Mouse (Mus musculus): ENCODE data around the gene A630089N07Rik. TPM values are rescaled to one million over a fixed set of nuclear protein-coding genes. Genes with fewer than 3 reads are reported as not detected.

A630089N07Rik gene
- polyA plus RNA-seq, 1 experiment from 2014 or later: 2.3 TPM

- Histone ChIP-seq H3K4me1 (replicated peaks; ENCODE audit: control insufficient read depth, insufficient read depth, low read length) (no peaks in the 10 kb centered on the region), H3K9ac (ENCODE audit: low read depth, low read length) (no peak overlapping the region), H3K36me3 (ENCODE audit: control insufficient read depth, insufficient read depth) (no peaks in the 10 kb centered on the region), H3K27me3 (replicated peaks; ENCODE audit: control insufficient read depth, insufficient read depth, low read length) (no peaks in the 10 kb centered on the region), H3K27ac (ENCODE audit: low read depth, low read length) (no peak overlapping the region), H3K4me3 (ENCODE audit: low read depth, low read length) (no peak overlapping the region), H3K4me2 (replicated peaks; ENCODE audit: low read depth) (no peak overlapping the region), H3K9me3 (ENCODE audit: control insufficient read depth) (no peaks in the 10 kb centered on the region)
- no peak for TF ChIP-seq CTCF (IDR thresholded peaks at IDR 0.05; ENCODE audit: low read depth)
- no peak for ATAC-seq
- WGBS: 84% methylated on average over 2 of the region's 2 CpGs
Measured at GRCm38 (mm10) chr16:97991517-97991916, 90.7 kb downstream of the A630089N07Rik start.

- no peak overlapping the region for H3K9ac ChIP-seq (ENCODE audit: low read depth, low read length)
- no peak overlapping the region for H3K27ac ChIP-seq (ENCODE audit: low read depth, low read length)
- TF ChIP-seq CTCF (IDR thresholded peaks at IDR 0.05; ENCODE audit: low read depth): no peak
- H3K4me3 ChIP-seq (ENCODE audit: low read depth, low read length): no peak overlapping the region
- H3K36me3 ChIP-seq (ENCODE audit: control insufficient read depth, insufficient read depth): no peaks in the 10 kb centered on the region
- no peak overlapping the region for H3K4me2 ChIP-seq (replicated peaks; ENCODE audit: low read depth)
- no peak for ATAC-seq
- H3K9me3 ChIP-seq (ENCODE audit: control insufficient read depth): no peaks in the 10 kb centered on the region
- no peaks in the 10 kb centered on the region for H3K27me3 ChIP-seq (replicated peaks; ENCODE audit: control insufficient read depth, insufficient read depth, low read length)
- no peaks in the 10 kb centered on the region for H3K4me1 ChIP-seq (replicated peaks; ENCODE audit: control insufficient read depth, insufficient read depth, low read length)
- 80% methylated on average over 5 of the region's 5 CpGs for WGBS
Measured at GRCm38 (mm10) chr16:97984589-97984988, 97.7 kb downstream of the A630089N07Rik start.

- no peak for ATAC-seq
- Histone ChIP-seq H3K4me3 (ENCODE audit: low read depth, low read length) (no peak overlapping the region), H3K4me2 (replicated peaks; ENCODE audit: low read depth) (no peak overlapping the region), H3K27ac (ENCODE audit: low read depth, low read length) (no peak overlapping the region), H3K4me1 (replicated peaks; ENCODE audit: control insufficient read depth, insufficient read depth, low read length) (no peaks in the 10 kb centered on the region), H3K27me3 (replicated peaks; ENCODE audit: control insufficient read depth, insufficient read depth, low read length) (no peaks in the 10 kb centered on the region), H3K9me3 (ENCODE audit: control insufficient read depth) (no peaks in the 10 kb centered on the region), H3K9ac (ENCODE audit: low read depth, low read length) (no peak overlapping the region), H3K36me3 (ENCODE audit: control insufficient read depth, insufficient read depth) (no peaks in the 10 kb centered on the region)
- 87% methylated on average over 1 of the region's 1 CpGs for WGBS
- TF ChIP-seq CTCF (IDR thresholded peaks at IDR 0.05; ENCODE audit: low read depth): no peak
Measured at GRCm38 (mm10) chr16:97981362-97981761, 100.9 kb downstream of the A630089N07Rik start.

- Histone ChIP-seq H3K4me1 (replicated peaks; ENCODE audit: control insufficient read depth, insufficient read depth, low read length) (no peaks in the 10 kb centered on the region), H3K27ac (ENCODE audit: low read depth, low read length) (no peak overlapping the region), H3K4me3 (ENCODE audit: low read depth, low read length) (no peak overlapping the region), H3K27me3 (replicated peaks; ENCODE audit: control insufficient read depth, insufficient read depth, low read length) (no peaks in the 10 kb centered on the region), H3K4me2 (replicated peaks; ENCODE audit: low read depth) (no peak overlapping the region), H3K9ac (ENCODE audit: low read depth, low read length) (no peak overlapping the region), H3K36me3 (ENCODE audit: control insufficient read depth, insufficient read depth) (no peaks in the 10 kb centered on the region), H3K9me3 (ENCODE audit: control insufficient read depth) (no peaks in the 10 kb centered on the region)
- 95% methylated on average over 3 of the region's 3 CpGs for WGBS
- ATAC-seq: no peak
- no peak for TF ChIP-seq CTCF (IDR thresholded peaks at IDR 0.05; ENCODE audit: low read depth)
Measured at GRCm38 (mm10) chr16:97977722-97978121, 104.5 kb downstream of the A630089N07Rik start.

- no peak for TF ChIP-seq CTCF (IDR thresholded peaks at IDR 0.05; ENCODE audit: low read depth)
- WGBS: 75% methylated on average over 1 of the region's 1 CpGs
- no peak for ATAC-seq
Measured at GRCm38 (mm10) chr16:97977277-97977676, 105.0 kb downstream of the A630089N07Rik start.

GRCm38 (mm10) chr16:97963956-97964540 is 118.2 kb downstream of the A630089N07Rik start:
- Histone ChIP-seq H3K36me3 (ENCODE audit: control insufficient read depth, insufficient read depth) (no peaks in the 10 kb centered on the region), H3K4me3 (ENCODE audit: low read depth, low read length) (no peak overlapping the region), H3K4me2 (replicated peaks; ENCODE audit: low read depth) (no peak overlapping the region), H3K4me1 (replicated peaks; ENCODE audit: control insufficient read depth, insufficient read depth, low read length) (peaks cover 8% of the 10 kb centered on the region; the same call in 1 of the 2 replicates), H3K9ac (ENCODE audit: low read depth, low read length) (no peak overlapping the region), H3K27ac (ENCODE audit: low read depth, low read length) (no peak overlapping the region), H3K9me3 (ENCODE audit: control insufficient read depth) (no peaks in the 10 kb centered on the region), H3K27me3 (replicated peaks; ENCODE audit: control insufficient read depth, insufficient read depth, low read length) (no peaks in the 10 kb centered on the region)
- no peak for ATAC-seq
- TF ChIP-seq CTCF (IDR thresholded peaks at IDR 0.05; ENCODE audit: low read depth): no peak
- 83% methylated on average over 3 of the region's 3 CpGs for WGBS

More at GRCm38 (mm10) chr16:97977277-97977676, 105.0 kb downstream of the A630089N07Rik start:
- no peaks in the 10 kb centered on the region for H3K27me3 ChIP-seq (replicated peaks; ENCODE audit: control insufficient read depth, insufficient read depth, low read length)
- no peaks in the 10 kb centered on the region for H3K9me3 ChIP-seq (ENCODE audit: control insufficient read depth)
- H3K27ac ChIP-seq (ENCODE audit: low read depth, low read length): no peak overlapping the region
- no peaks in the 10 kb centered on the region for H3K4me1 ChIP-seq (replicated peaks; ENCODE audit: control insufficient read depth, insufficient read depth, low read length)
- no peaks in the 10 kb centered on the region for H3K36me3 ChIP-seq (ENCODE audit: control insufficient read depth, insufficient read depth)
- H3K9ac ChIP-seq (ENCODE audit: low read depth, low read length): no peak overlapping the region
- no peak overlapping the region for H3K4me3 ChIP-seq (ENCODE audit: low read depth, low read length)
- H3K4me2 ChIP-seq (replicated peaks; ENCODE audit: low read depth): no peak overlapping the region

Measured in intestine, postnatal 0 days (tissue).